Mouse (Mus musculus): ENCODE measurements around the gene Gm5485.

DNA sequence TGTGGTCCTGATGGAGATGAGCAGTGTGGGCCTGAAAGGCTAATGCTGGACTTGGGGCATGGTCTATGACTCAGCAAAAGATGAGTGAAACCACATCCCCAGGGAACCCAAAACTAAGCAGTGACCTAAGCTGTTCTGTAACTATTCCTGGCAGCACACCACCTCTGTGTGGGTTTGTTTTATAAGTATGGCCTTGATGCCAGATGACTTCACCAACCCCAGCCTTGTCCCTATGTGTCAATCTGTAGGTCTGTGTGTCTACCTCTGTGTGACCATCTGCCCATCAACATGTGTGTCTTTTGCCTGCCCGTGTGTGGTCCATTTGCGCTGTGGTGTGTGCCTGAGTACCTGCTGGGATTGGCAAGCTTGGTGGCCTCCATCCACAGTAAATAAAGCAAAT, 44.1 kb downstream of the Gm5485 start:
- no peak for TF ChIP-seq CTCF (IDR thresholded peaks at IDR 0.05; ENCODE audit: extremely low read depth, insufficient read depth, low read length)
- TF ChIP-seq POLR2A (IDR thresholded peaks at IDR 0.05; ENCODE audit: extremely low read depth, insufficient read depth, low read length): no peak

Data from cortical plate, adult 2 months (tissue).